Mouse (Mus musculus) testis, adult 2 months (tissue): ENCODE data around the gene Adamts9. TPM values are rescaled to one million over a fixed set of nuclear protein-coding genes. Genes with fewer than 3 reads are reported as not detected.
A peak's percentile ranks its signal among the peaks of the same experiment; 100 is the strongest.

Source experiments
- H3K27ac ChIP-seq: fragments of 200-500 bp; 2 replicates; pipeline ENCODE4 v1.5.1; 2012; ENCODE audit warnings: low read depth, low read length; ENCODE audit not compliant: control insufficient read depth, insufficient read depth
- H3K27me3 ChIP-seq: fragments of 200-500 bp; 2 replicates; pipeline ENCODE4 v1.6.1; 2012; ENCODE audit warnings: mild to moderate bottlenecking, low read length, moderate library complexity; ENCODE audit not compliant: control insufficient read depth, insufficient read depth
- H3K36me3 ChIP-seq: fragments of 200-500 bp; 2 replicates; pipeline ENCODE4 v1.6.1; 2012; ENCODE audit warnings: mild to moderate bottlenecking, low read length; ENCODE audit not compliant: control insufficient read depth, insufficient read depth
- H3K4me1 ChIP-seq: fragments of 200-500 bp; 2 replicates; pipeline ENCODE4 v1.6.1; 2012; ENCODE audit warnings: low read length; ENCODE audit not compliant: control insufficient read depth, insufficient read depth
- H3K4me3 ChIP-seq: fragments of 200-500 bp; 2 replicates; pipeline ENCODE4 v1.5.1; 2012; ENCODE audit warnings: low read depth, mild to moderate bottlenecking, low read length, moderate library complexity, mixed read lengths; ENCODE audit not compliant: control insufficient read depth
- CTCF ChIP-seq: fragments of 200-500 bp; IDR thresholded peaks from 2 replicates; pipeline ENCODE4 v1.5.1; 2012; ENCODE audit warnings: low read depth, mild to moderate bottlenecking, inconsistent platforms, low read length, moderate library complexity; ENCODE audit not compliant: control insufficient read depth, insufficient read depth, insufficient replicate concordance
- POLR2A ChIP-seq: fragments of 200-500 bp; IDR thresholded peaks from 2 replicates; pipeline ENCODE4 v1.6.1; 2012; ENCODE audit warnings: low read depth, mild to moderate bottlenecking, inconsistent platforms, low read length, moderate library complexity; ENCODE audit not compliant: control insufficient read depth
- polyA plus RNA-seq: library from polyadenylated mRNA; depleted of rRNA; stranded (reverse); fragments of >200 nt; gene quantifications from 2 replicates; pipeline ENCODE4 v1.2.3, GENCODE M21; 2012; rRNA removed

The Adamts9 gene
- 1.3 TPM in 2 replicates for polyA plus RNA-seq

DNA sequence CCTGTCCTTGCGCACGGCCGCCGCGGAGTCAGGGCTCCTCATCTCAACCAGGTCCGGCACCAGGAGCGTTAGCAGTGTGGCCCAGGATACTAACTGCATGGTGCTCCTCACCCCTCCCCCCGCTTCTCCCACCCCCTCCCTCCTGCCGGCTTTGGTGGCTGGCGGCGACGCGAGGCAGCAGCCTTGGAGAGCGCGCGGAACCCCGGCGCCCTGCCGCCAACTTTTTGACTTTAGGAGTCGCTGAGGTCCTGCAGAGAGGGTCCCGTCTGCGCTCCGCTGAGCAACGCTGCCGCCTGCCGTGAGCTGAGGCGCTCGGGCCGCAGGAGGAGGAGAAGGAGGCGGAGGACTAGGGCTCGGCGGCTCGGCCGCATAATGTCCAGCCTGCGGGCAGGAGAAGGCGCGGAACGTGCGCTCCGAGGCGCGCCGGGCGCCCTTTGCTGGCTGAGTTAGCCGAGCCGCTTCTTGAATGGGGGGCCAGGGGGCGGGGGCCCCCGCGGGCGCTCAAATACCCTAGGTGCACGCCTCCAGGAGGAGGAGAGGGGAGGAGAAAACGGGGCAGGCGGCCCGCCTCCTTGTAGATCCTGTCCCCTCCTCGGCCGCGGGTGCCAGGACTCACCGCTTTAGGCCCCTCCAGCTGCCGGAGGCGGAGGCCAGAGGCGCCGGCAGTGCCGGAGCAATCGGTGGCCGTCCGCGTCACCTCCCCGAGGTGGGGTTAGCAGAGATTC is at the start of gene Adamts9:
TSS of gene Adamts9 (minus strand) at position 436 of the 725 bp plus-strand sequence.
- no peaks in the 10 kb centered on the region for H3K36me3 ChIP-seq
- TF ChIP-seq POLR2A, result peak; percentile 64
- TF ChIP-seq CTCF, result no peak
- H3K27ac ChIP-seq, result no peak within 1 kb of the TSS; the same call in 1 of the 2 replicates
- H3K27me3 ChIP-seq, result no peaks in the 10 kb centered on the region
- H3K4me1 ChIP-seq, result no peaks in the 10 kb centered on the region; the same call in 1 of the 2 replicates
- peak within 1 kb of the TSS; percentile 79 for H3K4me3 ChIP-seq

DNA sequence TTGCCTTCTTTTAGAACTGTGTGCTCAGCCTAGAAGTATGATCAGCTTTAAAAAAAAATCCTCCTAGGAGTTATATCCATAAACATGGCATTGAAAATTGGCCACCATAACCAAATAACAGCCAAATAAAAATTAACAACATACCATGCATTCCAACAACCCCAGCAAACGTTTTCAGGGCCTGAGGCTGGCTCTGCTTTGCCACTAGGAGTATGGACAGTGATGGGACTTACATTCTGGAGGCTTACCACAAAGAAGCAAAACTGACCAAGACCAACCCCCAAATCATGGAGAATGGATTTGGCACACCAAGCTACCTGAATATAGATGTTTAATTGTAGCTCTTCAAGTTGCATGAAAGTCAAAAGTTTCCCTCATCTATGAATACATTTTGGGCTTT is 48.3 kb upstream of the Adamts9 start:
- Histone ChIP-seq H3K27me3 (no peaks in the 10 kb centered on the region), H3K36me3 (no peaks in the 10 kb centered on the region), H3K27ac (no peak overlapping the region), H3K4me1 (peaks cover 4% of the 10 kb centered on the region), H3K4me3 (no peak overlapping the region)
- no peak for TF ChIP-seq CTCF
- TF ChIP-seq POLR2A, result no peak

DNA sequence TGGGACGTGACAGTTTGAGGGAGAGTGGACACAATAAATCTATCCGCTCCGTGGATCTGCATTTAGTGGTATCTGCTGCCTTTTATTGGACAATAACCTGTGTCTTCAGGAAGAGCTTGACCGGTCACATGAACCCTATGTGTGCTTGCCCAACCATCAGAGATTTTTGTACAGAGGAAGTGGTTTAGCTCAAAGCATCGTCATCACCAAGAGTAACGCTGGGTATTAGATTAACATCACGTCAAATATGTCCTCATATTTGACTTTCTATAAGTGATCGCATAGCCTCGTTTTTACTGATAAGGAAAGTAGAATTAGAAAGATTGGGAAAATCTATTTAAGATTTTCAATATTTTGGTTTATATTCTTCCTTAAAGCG is 45.3 kb upstream of the Adamts9 start:
- Histone ChIP-seq H3K36me3 (no peaks in the 10 kb centered on the region), H3K27me3 (no peaks in the 10 kb centered on the region), H3K4me1 (peaks cover 4% of the 10 kb centered on the region), H3K27ac (no peak overlapping the region), H3K4me3 (no peak overlapping the region; the same call in 1 of the 2 replicates)
- TF ChIP-seq POLR2A, result no peak
- no peak for TF ChIP-seq CTCF

- H3K27me3 ChIP-seq, result no peaks in the 10 kb centered on the region
- no peak overlapping the region for H3K27ac ChIP-seq
- TF ChIP-seq CTCF (no peak), POLR2A (no peak)
Observed at GRCm38 (mm10) chr6:92987846-92988619, 44.7 kb upstream of the Adamts9 start.

DNA sequence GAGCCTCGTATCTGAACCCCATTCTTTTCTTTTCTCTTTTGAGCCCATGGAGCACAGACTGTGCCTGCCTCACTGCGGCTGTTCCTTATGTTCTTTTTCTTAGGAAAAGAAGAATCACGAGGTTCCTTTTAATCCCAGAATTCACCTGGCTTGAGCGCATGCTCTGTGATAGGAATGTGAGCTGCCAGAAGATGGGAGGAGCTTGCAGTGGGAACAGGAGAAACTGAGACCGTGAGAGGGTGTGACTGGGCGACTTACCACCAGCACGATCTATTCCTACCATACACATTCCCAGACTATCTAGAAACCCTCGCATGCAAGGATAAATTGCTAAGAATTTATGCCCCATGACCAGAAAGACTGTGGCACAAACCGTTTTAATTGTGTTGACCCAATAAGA is 44.1 kb upstream of the Adamts9 start:
- TF ChIP-seq CTCF, result no peak
- Histone ChIP-seq H3K4me1 (peaks cover 4% of the 10 kb centered on the region), H3K36me3 (no peaks in the 10 kb centered on the region), H3K4me3 (peak overlapping the region; percentile 24), H3K27me3 (no peaks in the 10 kb centered on the region), H3K27ac (peak overlapping the region; percentile 1; the same call in 1 of the 2 replicates)

More at GRCm38 (mm10) chr6:92987846-92988619, 44.7 kb upstream of the Adamts9 start:
- Histone ChIP-seq H3K36me3 (no peaks in the 10 kb centered on the region), H3K4me1 (peaks cover 4% of the 10 kb centered on the region), H3K4me3 (no peak overlapping the region; the same call in 1 of the 2 replicates)

DNA sequence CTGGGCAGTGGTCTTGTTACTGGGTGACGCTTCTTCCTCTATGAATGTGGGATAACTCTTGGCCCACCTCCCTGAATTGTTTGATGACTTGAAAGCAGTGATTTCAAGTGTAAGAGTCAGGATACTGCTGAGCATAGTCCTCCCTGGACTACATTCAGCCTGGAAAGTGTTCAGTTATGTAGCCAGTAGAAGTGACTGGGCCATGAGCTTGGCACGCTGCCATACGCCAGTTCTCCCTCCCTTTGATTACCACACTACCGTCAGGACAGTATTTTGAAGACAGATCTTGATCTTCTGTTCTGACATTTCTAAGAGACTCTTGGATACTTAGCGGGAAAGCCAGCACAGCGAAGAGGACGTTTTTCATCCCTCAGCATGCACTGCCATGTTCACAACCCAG is 40.1 kb upstream of the Adamts9 start:
- H3K27ac ChIP-seq, result no peak overlapping the region
- no peaks in the 10 kb centered on the region for H3K27me3 ChIP-seq
- H3K4me3 ChIP-seq, result no peak overlapping the region
- TF ChIP-seq CTCF (no peak), POLR2A (no peak)
- peaks cover 4% of the 10 kb centered on the region for H3K4me1 ChIP-seq
- H3K36me3 ChIP-seq, result no peaks in the 10 kb centered on the region

- no peaks in the 10 kb centered on the region for H3K36me3 ChIP-seq
- H3K4me1 ChIP-seq, result no peaks in the 10 kb centered on the region
- no peak overlapping the region for H3K4me3 ChIP-seq
- no peak for TF ChIP-seq POLR2A
- no peak for TF ChIP-seq CTCF
- no peaks in the 10 kb centered on the region for H3K27me3 ChIP-seq
- H3K27ac ChIP-seq, result no peak overlapping the region
Observed at GRCm38 (mm10) chr6:92981451-92982186, 38.3 kb upstream of the Adamts9 start.
